Mouse (Mus musculus): ENCODE data around the gene Sorcs3.

- TF ChIP-seq CTCF (IDR thresholded peaks at IDR 0.05; ENCODE audit: borderline replicate concordance, insufficient read depth, low read length) (no peak), POLR2A (IDR thresholded peaks at IDR 0.05; ENCODE audit: low read depth, low read length) (no peak)
These were observed 37.5 kb upstream of the Sorcs3 start for GRCm38 (mm10) chr19:48168284-48168683.

Data from embryonic fibroblast, embryonic 13.5 days (primary cell).